ENCODE assay signal across 9 mouse cellular contexts in genomic region chr10:127292987-127293538, GRCm38 (mm10). TPM values are rescaled to one million over a fixed set of nuclear protein-coding genes. Genes with fewer than 3 reads are reported as not detected.
A peak's percentile ranks its signal among the peaks of the same experiment; 100 is the strongest.
DNase-seq lines count a peak whose midpoint lies in the region; ATAC-seq lines count a peak whose summit lies in the region.
"Had no signal": no experiment of that assay in that cellular context is flagged by ENCODE, and none has a peak within 500 bp of the region (broad histone marks: within the 10 kb centered on the region; RNA-seq: fewer than 3 reads in every experiment).

No protein-coding gene starts in this region.

- peak overlapping the region; percentile 98 for H3K4me2 ChIP-seq in liver, embryonic 11.5 days

- peaks cover 44% of the 10 kb centered on the region for H3K36me3 ChIP-seq in liver, embryonic 11.5 days (ENCODE audit: control insufficient read depth, insufficient read depth, low read length)

- peak overlapping the region; percentile 49 for H3K9ac ChIP-seq in liver, embryonic 11.5 days (ENCODE audit: low read depth, low read length)

- no peaks in the 10 kb centered on the region for H3K27me3 ChIP-seq in liver, embryonic 11.5 days (replicated peaks; ENCODE audit: control insufficient read depth, insufficient read depth, low read length)
- H3K27me3 ChIP-seq: lung, embryonic 15.5 days had no signal

- DNase-seq in adrenal gland, adult (ENCODE audit: inconsistent age in 2 of 2, low spot score in 1 of 2), result peak; percentile 79 to 95
- no peak for DNase-seq in adrenal gland, postnatal 4 days (ENCODE audit: low spot score in 2 of 2)
- DNase-seq in testis, postnatal 14 days (ENCODE audit: low spot score), result peak; percentile 47
- DNase-seq in testis, postnatal 10 days (ENCODE audit: low spot score), result no peak
- no peak for DNase-seq in liver, embryonic 11.5 days (ENCODE audit: low spot score)
- no peak for DNase-seq in thymus, postnatal 36 days

- no peak for ATAC-seq in liver, embryonic 11.5 days (replicated peaks; ENCODE audit: low FRiP score)
- ATAC-seq in frontal cortex, adult (ENCODE audit: low TSS enrichment), result no peak
- no peak for ATAC-seq in megakaryocyte-erythroid progenitor cell, adult 5-6 weeks (replicated peaks; ENCODE audit: low FRiP score, low TSS enrichment, poor library complexity, severe bottlenecking)

- 80% methylated on average over 6 of the region's 6 CpGs for WGBS in liver, embryonic 11.5 days

- H3K9me3 ChIP-seq in liver, embryonic 11.5 days (ENCODE audit: control insufficient read depth, low read length), result no peaks in the 10 kb centered on the region
- H3K9me3 ChIP-seq: lung, embryonic 15.5 days had no signal

- H3K4me3 ChIP-seq in liver, embryonic 11.5 days (ENCODE audit: low read depth, low read length), result peak overlapping the region; percentile 86

- peak overlapping the region; percentile 99 for H3K27ac ChIP-seq in liver, embryonic 11.5 days (ENCODE audit: low read depth, low read length)
- H3K27ac ChIP-seq: lung, embryonic 15.5 days had no signal

- peaks cover 28% of the 10 kb centered on the region for H3K4me1 ChIP-seq in liver, embryonic 11.5 days (replicated peaks; ENCODE audit: control insufficient read depth, insufficient read depth, low read length)

RNA-seq across cellular contexts. Expression of gene Mbd6, which starts 4.2 kb away (rescaled TPM):
- total RNA-seq in adrenal gland, postnatal 4 days (2021), result 10 to 100 TPM; 89.7 to 92.6 TPM
- 14.2 and 19.0 TPM in 2 replicates for polyA plus RNA-seq in liver, embryonic 11.5 days (2014; fragmentation: Nextera tagmentation; extraction: Ambion mirVana)
- 42.8 and 72.8 TPM in 2 replicates for total RNA-seq in megakaryocyte-erythroid progenitor cell, adult 5-6 weeks (2014; fragmentation: Nextera tagmentation)
- total RNA-seq in megakaryocyte-erythroid progenitor cell, adult 5-6 weeks (2017), result 2.7 and 3.8 TPM in 2 replicates

RNA-seq across cellular contexts. Expression of gene Mars, which starts 18.5 kb away (rescaled TPM):
- 10 to 100 TPM; 85.5 to 89.5 TPM for total RNA-seq in adrenal gland, postnatal 4 days (2021)
- polyA plus RNA-seq in liver, embryonic 11.5 days (2014; fragmentation: Nextera tagmentation; extraction: Ambion mirVana), result 249 and 257 TPM in 2 replicates
- total RNA-seq in megakaryocyte-erythroid progenitor cell, adult 5-6 weeks (2014; fragmentation: Nextera tagmentation), result 135 and 140 TPM in 2 replicates
- 213 and 264 TPM in 2 replicates for total RNA-seq in megakaryocyte-erythroid progenitor cell, adult 5-6 weeks (2017)

RNA-seq across cellular contexts. Expression of gene Dctn2, which starts 26.9 kb away (rescaled TPM):
- 100 to 1,000 TPM; 191 to 198 TPM for total RNA-seq in adrenal gland, postnatal 4 days (2021)
- 135 TPM in 2 replicates for polyA plus RNA-seq in liver, embryonic 11.5 days (2014; fragmentation: Nextera tagmentation; extraction: Ambion mirVana)
- 100 and 123 TPM in 2 replicates for total RNA-seq in megakaryocyte-erythroid progenitor cell, adult 5-6 weeks (2014; fragmentation: Nextera tagmentation)
- total RNA-seq in megakaryocyte-erythroid progenitor cell, adult 5-6 weeks (2017), result 106 and 124 TPM in 2 replicates

RNA-seq across cellular contexts. Expression of gene Arhgap9, which starts 28.7 kb away (rescaled TPM):
- total RNA-seq in adrenal gland, postnatal 4 days (2021), result 1 to 10 TPM; 2.9 to 4.2 TPM
- 22.0 and 24.4 TPM in 2 replicates for polyA plus RNA-seq in liver, embryonic 11.5 days (2014; fragmentation: Nextera tagmentation; extraction: Ambion mirVana)
- total RNA-seq in megakaryocyte-erythroid progenitor cell, adult 5-6 weeks (2014; fragmentation: Nextera tagmentation), result 20.9 and 31.7 TPM in 2 replicates
- 10.5 and 10.8 TPM in 2 replicates for total RNA-seq in megakaryocyte-erythroid progenitor cell, adult 5-6 weeks (2017)

RNA-seq across cellular contexts. Expression of gene Kif5a, which starts 29.9 kb away (rescaled TPM):
- 10 to 100 TPM; 23.5 to 28.4 TPM for total RNA-seq in adrenal gland, postnatal 4 days (2021)
- 1.3 and 1.4 TPM in 2 replicates for polyA plus RNA-seq in liver, embryonic 11.5 days (2014; fragmentation: Nextera tagmentation; extraction: Ambion mirVana)
- not detected in 2 replicates for total RNA-seq in megakaryocyte-erythroid progenitor cell, adult 5-6 weeks (2014; fragmentation: Nextera tagmentation)
- 0.14 and 0.23 TPM in 2 replicates for total RNA-seq in megakaryocyte-erythroid progenitor cell, adult 5-6 weeks (2017)

Comparison
In these comparisons a context has a peak if more than half of its experiments do, and no peak if none do; other contexts are left out.
1. DNase-seq: peak in adrenal gland, adult (2 of 2) and testis, postnatal 14 days (single experiment); none in adrenal gland, postnatal 4 days (0 of 2), testis, postnatal 10 days (single experiment), liver, embryonic 11.5 days (single experiment) and thymus, postnatal 36 days (0 of 2).